Mouse (Mus musculus) gastrocnemius, postnatal 14 days (tissue): ENCODE measurements around the gene Tor1aip1. TPM values are rescaled to one million over a fixed set of nuclear protein-coding genes. Genes with fewer than 3 reads are reported as not detected.
"Not testable (repeated sequence)": the region's sequence is repeated elsewhere in the genome, so short reads cannot be mapped to it uniquely, and the experiment has no call there.

ENCODE experiments used
- DNase-seq: peaks from one replicate; pipeline ENCODE4 v3.0.0; 2021; ENCODE audit warnings: mixed read lengths
- intact Hi-C: fragments of 180-260 bp; cut with DNase I; formaldehyde crosslinking; loops from one replicate; pipeline ENCODE4 v1.15.1; 2025; ENCODE audit warnings: low total_unique reads
- long read RNA-seq, 2 experiments: library from polyadenylated mRNA; stranded (forward); transcript quantifications; one replicate each; pipeline ENCODE4 v2.0.0; 2021
- total RNA-seq, 2 experiments: library from RNA; stranded (reverse); gene quantifications; 2 replicates each; pipeline ENCODE4 v1.2.3; 2021

The Tor1aip1 gene
- 10 to 100 TPM; 67.7 to 78.5 TPM for total RNA-seq
- long read RNA-seq, experiment 1, full-length matches to known transcripts, result 9 of 15 reads
- long read RNA-seq, experiment 1, partial matches to known transcripts, result 3 of 15 reads
- long read RNA-seq, experiment 1, other reads (novel, unspliced or antisense), result 3 of 15 reads
- long read RNA-seq, experiment 2, full-length matches to known transcripts, result 21 of 22 reads
- long read RNA-seq, experiment 2, partial matches to known transcripts, result 0 of 22 reads
- long read RNA-seq, experiment 2, other reads (novel, unspliced or antisense), result 1 of 22 reads

DNA sequence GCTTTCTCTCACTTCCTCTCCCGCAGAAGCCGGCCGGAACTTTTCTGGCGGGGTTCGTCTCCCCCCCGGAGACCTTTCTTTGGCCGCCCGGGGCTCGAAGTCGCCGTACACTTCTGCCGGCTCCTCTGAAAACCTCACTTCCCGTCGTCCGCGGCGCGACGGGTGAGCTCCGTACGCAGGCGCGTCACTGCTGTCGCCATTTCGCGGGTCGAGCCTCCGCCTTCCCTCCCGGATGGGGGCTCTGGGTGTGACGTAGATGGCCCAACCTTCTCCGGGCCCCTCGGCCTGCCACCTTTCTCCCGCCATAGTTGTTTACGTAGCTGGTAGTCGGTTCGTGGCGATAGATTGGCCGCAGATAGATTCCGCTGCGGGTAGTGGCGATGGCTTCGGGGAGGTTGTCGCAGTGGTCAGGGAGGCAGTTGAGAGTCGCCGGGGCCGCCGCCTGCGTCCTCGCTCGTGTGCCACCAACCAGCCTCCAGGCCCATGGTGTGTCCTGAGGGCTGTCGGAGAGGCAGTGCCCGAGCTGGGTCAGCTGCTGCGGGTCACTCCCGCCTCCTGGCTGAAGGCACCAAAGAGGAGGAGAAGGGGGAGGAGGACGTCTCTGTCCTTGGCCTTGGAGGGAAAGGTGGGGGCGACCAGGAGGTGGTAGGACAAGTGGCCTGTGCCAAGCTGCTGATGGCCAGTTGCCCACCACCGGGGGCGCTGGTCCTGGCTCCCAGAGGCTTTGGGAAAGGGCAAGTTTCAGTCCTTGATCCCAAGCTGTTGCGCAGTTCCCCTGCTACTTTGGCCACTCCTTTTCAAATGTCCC is at the start of gene Tor1aip1:
TSS of gene Tor1aip1 (minus strand) at position 551 of the 808 bp plus-strand sequence.
- intact Hi-C loops, result no loop called here
- DNase-seq, result peak; percentile 98

GRCm38 (mm10) chr1:156085770-156086169 is 49.5 kb upstream of the Tor1aip1 start:
- DNase-seq, result no peak
- intact Hi-C loops, result loop anchor here (2.0 kb wide), 1 partner anchor 155 kb away; no protein-coding TSS in a partner anchor

- intact Hi-C loops, result loop anchor here (2.0 to 5.0 kb wide), 2 partner anchors 143 to 156 kb away; no protein-coding TSS in a partner anchor
- no peak for DNase-seq
Measured at GRCm38 (mm10) chr1:156084603-156085002, 48.3 kb upstream of the Tor1aip1 start.

GRCm38 (mm10) chr1:156077655-156078054 is 41.4 kb upstream of the Tor1aip1 start:
- intact Hi-C loops, result no loop called here
- no peak for DNase-seq

- intact Hi-C loops, result no loop called here
- no peak for DNase-seq
Measured at GRCm38 (mm10) chr1:156076474-156076873, 40.2 kb upstream of the Tor1aip1 start.

- intact Hi-C loops, result no loop called here
- peak; percentile 46 for DNase-seq
Measured at GRCm38 (mm10) chr1:156074575-156074974, 38.3 kb upstream of the Tor1aip1 start.

- no peak for DNase-seq
- intact Hi-C loops, result no loop called here
Measured at GRCm38 (mm10) chr1:156073169-156073821, 37.0 kb upstream of the Tor1aip1 start.

DNA sequence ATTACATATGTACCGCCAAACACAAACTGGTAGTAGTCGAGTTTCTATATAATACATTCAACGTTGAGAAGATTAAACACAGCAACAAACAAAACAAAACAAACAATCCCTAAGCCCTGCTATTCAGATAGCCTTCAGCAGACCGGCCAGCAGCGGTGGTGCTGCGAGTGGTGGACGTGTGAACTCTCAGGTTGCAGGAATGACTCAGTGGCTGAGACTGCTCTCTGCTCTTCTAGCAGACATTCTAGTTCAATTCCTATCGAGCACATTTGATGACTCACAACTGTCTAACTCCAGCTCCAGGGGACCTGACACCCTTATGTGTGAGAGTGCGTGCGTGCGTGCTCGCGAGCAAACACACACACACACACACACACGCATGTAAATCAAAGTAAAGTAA is 33.8 kb upstream of the Tor1aip1 start:
- intact Hi-C loops, result no loop called here

GRCm38 (mm10) chr1:156066133-156066532 is 29.9 kb upstream of the Tor1aip1 start:
- no peak for DNase-seq
- intact Hi-C loops, result no loop called here

More for the DNA sequence above, 33.8 kb upstream of the Tor1aip1 start:
- no peak for DNase-seq

DNA sequence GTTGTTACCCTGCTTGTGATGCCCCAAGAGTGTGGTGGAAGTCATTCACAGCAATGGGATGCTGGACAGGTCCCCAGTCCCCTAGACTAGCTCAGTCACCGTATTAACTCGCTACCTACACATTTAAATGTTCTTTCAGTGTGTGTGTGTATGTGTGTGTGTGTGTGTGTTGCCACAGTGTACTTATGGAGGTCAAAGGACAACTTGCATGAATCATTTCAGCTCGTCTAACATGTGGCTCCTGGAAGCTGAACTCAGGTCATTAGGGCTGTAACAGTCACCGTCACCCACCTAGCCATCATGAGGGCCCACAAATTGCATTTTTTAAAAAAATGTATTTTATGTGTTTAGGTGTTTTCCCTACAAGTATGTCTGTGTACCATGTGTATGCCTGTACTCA is 25.9 kb upstream of the Tor1aip1 start:
- intact Hi-C loops, result no loop called here
- no peak for DNase-seq

- intact Hi-C loops, result no loop called here
- DNase-seq, result no peak
Measured at GRCm38 (mm10) chr1:156058207-156058606, 21.9 kb upstream of the Tor1aip1 start.

GRCm38 (mm10) chr1:156046688-156047087 is 10.4 kb upstream of the Tor1aip1 start:
- peak; percentile 58 for DNase-seq
- intact Hi-C loops, result no loop called here

- DNase-seq, result no peak
- intact Hi-C loops, result no loop called here
Measured at GRCm38 (mm10) chr1:156044211-156044611, 7.9 kb upstream of the Tor1aip1 start.

DNA sequence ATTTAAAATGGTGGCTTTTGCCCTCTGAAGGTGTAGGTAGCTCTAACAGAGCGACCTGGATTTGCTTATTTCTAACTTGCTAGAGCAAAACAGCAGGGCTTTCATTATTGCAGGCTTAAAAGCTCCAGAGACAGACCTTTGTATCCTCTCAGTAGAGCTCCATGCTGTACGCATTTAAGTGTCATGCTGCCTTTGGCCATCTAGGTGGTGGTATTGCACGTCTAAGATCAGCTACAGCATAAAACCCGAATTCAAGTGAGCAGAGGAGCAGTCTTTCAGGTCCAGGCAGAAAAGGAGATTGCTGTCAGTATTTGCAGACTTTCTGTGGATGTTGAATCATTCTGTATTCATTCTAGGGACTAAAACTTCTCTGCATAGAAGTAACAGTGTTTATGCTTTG is 6.7 kb upstream of the Tor1aip1 start:
- intact Hi-C loops, result no loop called here
- DNase-seq, result no peak

- no peak for DNase-seq
- intact Hi-C loops, result no loop called here
Measured at GRCm38 (mm10) chr1:156042481-156042880, 6.2 kb upstream of the Tor1aip1 start.

DNA sequence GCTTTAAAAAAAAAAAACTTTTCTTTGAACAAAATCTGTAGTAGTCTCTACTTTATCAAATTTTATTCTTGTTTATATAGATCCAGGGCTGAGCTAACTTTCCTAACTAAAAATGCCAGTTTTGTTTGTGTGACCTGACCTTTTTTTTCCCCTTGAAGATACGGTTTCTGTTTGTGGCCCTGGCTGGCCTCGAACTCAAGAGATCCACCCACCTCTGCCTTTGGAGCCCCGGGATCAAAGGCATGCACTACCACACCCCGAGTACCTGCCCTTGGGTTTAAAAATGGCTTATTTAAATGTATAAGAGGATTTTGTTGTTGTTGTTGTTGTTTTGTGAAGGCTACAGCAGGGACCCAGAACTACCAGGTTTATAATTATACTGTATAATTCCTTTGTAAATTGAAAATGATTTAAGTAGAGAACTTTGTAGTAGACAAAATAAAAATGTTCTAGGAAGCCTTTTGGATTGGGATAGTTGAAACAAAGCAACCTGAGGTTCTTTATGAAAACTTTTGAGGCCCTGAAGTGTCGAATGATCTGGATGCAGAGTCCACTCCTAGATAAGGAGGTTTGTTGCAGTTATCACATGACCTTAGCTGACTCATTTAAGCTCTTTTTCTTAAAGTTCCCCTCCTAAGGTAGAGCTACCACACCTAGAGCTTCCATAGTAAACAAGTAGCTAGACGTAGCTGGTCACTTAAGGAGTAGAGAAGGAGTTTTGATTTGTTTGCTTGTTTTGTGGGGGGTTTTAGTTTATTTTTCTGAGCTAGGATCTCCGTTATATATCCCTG is 5.4 kb upstream of the Tor1aip1 start:
- no peak for DNase-seq
- intact Hi-C loops, result no loop called here

GRCm38 (mm10) chr1:156040731-156041401 is 4.6 kb upstream of the Tor1aip1 start:
- peak; percentile 94 for DNase-seq
- intact Hi-C loops, result no loop called here

DNA sequence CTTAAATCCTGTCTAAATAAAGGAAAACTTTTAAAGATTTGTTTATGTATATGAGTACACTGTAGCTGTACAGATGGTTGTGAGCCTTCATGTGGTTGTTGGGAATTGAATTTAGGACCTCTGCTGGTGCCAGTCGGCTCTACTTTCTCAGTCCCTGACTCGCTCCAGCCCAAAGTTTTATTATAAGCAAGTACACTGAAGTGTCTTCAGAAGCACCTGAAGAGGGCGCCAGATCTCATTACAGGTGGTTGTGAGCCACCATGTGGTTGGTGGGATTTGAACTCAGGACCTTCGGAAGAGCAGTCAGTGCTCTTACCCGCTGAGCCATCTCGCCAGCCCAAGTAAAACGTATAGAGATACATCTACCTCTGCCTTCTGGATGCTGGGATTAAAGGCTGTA is 3.7 kb upstream of the Tor1aip1 start:
- DNase-seq, intact Hi-C loops: not testable (repeated sequence)

- intact Hi-C loops, result no loop called here
Measured at GRCm38 (mm10) chr1:156037144-156037583, 884 bp upstream of the Tor1aip1 start.

More at GRCm38 (mm10) chr1:156037144-156037583, 884 bp upstream of the Tor1aip1 start:
- DNase-seq, result peak; percentile 7
